Mouse (Mus musculus): ENCODE measurements at regions not wholly inside any gene's neighbourhood (a gene's known extent, or its start where the extent isn't known, plus 50 kb on each side); places are given as distances from the start of the nearest gene placed in this dataset.
"Not testable (repeated sequence)": the region's sequence is repeated elsewhere in the genome, so short reads cannot be mapped to it uniquely, and the experiment has no call there.

GRCm38 (mm10) chrX:110269652-110270051 lies 544.4 kb upstream of the Pou3f4 start:
- no peak for DNase-seq (ENCODE audit: low spot score in 2 of 2)

- DNase-seq (ENCODE audit: low spot score in 2 of 2), result not testable (repeated sequence)
Observed at GRCm38 (mm10) chrX:110274277-110274676, 539.8 kb upstream of the Pou3f4 start.

GRCm38 (mm10) chrX:110275390-110275789 lies 538.7 kb upstream of the Pou3f4 start:
- DNase-seq (ENCODE audit: low spot score in 2 of 2), result no peak

- DNase-seq (ENCODE audit: low spot score in 2 of 2), result no peak
Observed at GRCm38 (mm10) chrX:110275830-110276229, 538.2 kb upstream of the Pou3f4 start.

GRCm38 (mm10) chrX:110279492-110280213 lies 534.4 kb upstream of the Pou3f4 start:
- no peak for DNase-seq (ENCODE audit: low spot score in 2 of 2)

- not testable (repeated sequence) for DNase-seq (ENCODE audit: low spot score in 2 of 2)
Observed at GRCm38 (mm10) chrX:110281389-110281872, 532.6 kb upstream of the Pou3f4 start.

- no peak for DNase-seq (ENCODE audit: low spot score in 2 of 2)
Observed at GRCm38 (mm10) chrX:110281929-110282328, 532.2 kb upstream of the Pou3f4 start.

- DNase-seq (ENCODE audit: low spot score in 2 of 2), result no peak
Observed at GRCm38 (mm10) chrX:110289397-110289796, 524.7 kb upstream of the Pou3f4 start.

- no peak for DNase-seq (ENCODE audit: low spot score in 2 of 2)
Observed at GRCm38 (mm10) chrX:110307645-110308044, 506.4 kb upstream of the Pou3f4 start.

- DNase-seq (ENCODE audit: low spot score in 2 of 2), result peak in 1 of 2 experiments; percentile 10
Observed at GRCm38 (mm10) chrX:110308810-110309209, 505.3 kb upstream of the Pou3f4 start.

- no peak for DNase-seq (ENCODE audit: low spot score in 2 of 2)
Observed at GRCm38 (mm10) chrX:110317825-110318769, 496.0 kb upstream of the Pou3f4 start.

- DNase-seq (ENCODE audit: low spot score in 2 of 2), result no peak
Observed at GRCm38 (mm10) chrX:110320250-110320649, 493.8 kb upstream of the Pou3f4 start.

GRCm38 (mm10) chrX:110334288-110334687 lies 479.8 kb upstream of the Pou3f4 start:
- DNase-seq (ENCODE audit: low spot score in 2 of 2), result no peak

GRCm38 (mm10) chrX:110335013-110335412 lies 479.1 kb upstream of the Pou3f4 start:
- no peak for DNase-seq (ENCODE audit: low spot score in 2 of 2)
